In the genomic region with DNA sequence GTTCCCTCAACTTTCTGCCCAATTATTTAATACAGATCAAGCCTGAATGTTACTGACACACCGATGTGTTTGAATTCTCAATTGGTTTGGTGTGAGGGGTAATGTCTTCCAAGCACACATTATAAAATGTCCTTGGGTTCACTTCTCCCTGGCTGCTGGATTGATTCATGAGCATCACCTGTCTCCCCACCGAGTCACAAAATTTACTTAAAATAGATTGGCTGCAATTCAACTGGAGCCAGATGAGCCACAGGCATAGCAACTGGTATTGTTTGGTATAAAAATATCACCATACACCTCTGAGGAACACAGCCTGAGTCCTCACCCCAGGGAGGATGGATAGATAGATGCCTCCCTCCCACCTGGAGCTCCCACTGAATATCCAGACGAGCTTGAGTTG, we compare ENCODE assay signal across 29 mouse cellular contexts.
"Had no signal": no experiment of that assay in that cellular context is flagged by ENCODE, and none has a peak within 500 bp of the region (broad histone marks: within the 10 kb centered on the region; RNA-seq: fewer than 3 reads in every experiment).

No protein-coding gene starts in this region.

- H3K27me3 ChIP-seq: heart, embryonic 12.5 days; heart, embryonic 13.5 days; heart, embryonic 15.5 days; hindbrain, embryonic 12.5 days; hindbrain, embryonic 13.5 days; hindbrain, embryonic 15.5 days; intestine, embryonic 15.5 days; kidney, embryonic 15.5 days had no signal

- DNase-seq: heart, postnatal 10 days; heart, postnatal 14 days; heart, postnatal 36 days; heart, postnatal 4 days; kidney, adult 11 months; kidney, adult 18-20 months; kidney, adult 2 months; kidney, adult 8-10 months; kidney, adult 9 months; kidney, postnatal 10 days; kidney, postnatal 14 days; kidney, postnatal 25 days; kidney, postnatal 36 days; kidney, postnatal 4 days; layer of hippocampus, adult 9-11 months; layer of hippocampus, postnatal 36 days had no signal

- H3K36me3 ChIP-seq: heart, embryonic 10.5 days; heart, embryonic 12.5 days; heart, embryonic 13.5 days; heart, embryonic 15.5 days; hindbrain, embryonic 10.5 days; hindbrain, embryonic 12.5 days; hindbrain, embryonic 13.5 days; hindbrain, embryonic 15.5 days; intestine, embryonic 15.5 days; kidney, embryonic 15.5 days had no signal

- H3K4me2 ChIP-seq: heart, embryonic 11.5 days; heart, embryonic 12.5 days; heart, embryonic 13.5 days; heart, embryonic 15.5 days; hindbrain, embryonic 12.5 days; hindbrain, embryonic 13.5 days; hindbrain, embryonic 14.5 days; hindbrain, embryonic 15.5 days; intestine, embryonic 15.5 days; kidney, embryonic 15.5 days had no signal

- H3K4me3 ChIP-seq: heart, embryonic 10.5 days; heart, embryonic 12.5 days; heart, embryonic 13.5 days; heart, embryonic 15.5 days; hindbrain, embryonic 10.5 days; hindbrain, embryonic 12.5 days; hindbrain, embryonic 13.5 days; hindbrain, embryonic 15.5 days; intestine, embryonic 15.5 days; kidney, embryonic 15.5 days; layer of hippocampus, adult 2 months had no signal
